Mouse (Mus musculus) cerebral cortex, adult 2 months (tissue): ENCODE results near the gene Myzap.

Experiments
- WGBS: fragments of 180-500 bp; shearing (Covaris S2); methylation state at CpG from one replicate; pipeline ENCODE4 v1.1.7; 2018; 5-methylcytosine and 5-hydroxymethylcytosine counted together

Gene Myzap

DNA sequence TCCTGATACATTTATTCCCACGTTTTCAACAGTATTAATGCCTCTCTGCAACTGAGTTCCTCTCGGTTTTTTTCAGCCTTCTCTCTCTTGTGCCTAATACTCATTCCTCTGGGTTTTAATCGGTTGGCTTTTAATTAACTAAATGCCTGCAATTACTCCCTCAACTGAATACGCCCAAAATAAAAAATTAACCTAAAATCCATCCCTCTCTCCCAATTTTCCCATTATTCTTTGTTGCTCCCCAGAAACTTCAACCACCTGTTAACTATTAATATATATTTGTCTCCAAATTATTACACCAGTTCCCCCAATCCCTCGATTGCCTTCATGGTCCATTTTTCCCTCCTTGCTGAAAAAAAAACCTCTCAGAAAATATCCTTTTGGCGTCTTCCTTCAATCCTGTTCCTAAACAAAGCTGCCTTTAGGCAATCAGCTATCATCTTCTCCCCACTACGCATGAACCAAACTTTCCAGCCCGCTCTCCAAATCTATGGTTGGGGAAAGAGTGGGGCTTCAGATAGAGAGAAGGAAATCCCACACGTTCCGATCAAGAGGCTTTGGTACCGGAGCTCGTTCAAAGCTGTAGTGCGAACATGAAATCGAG is 107.2 kb downstream of the Myzap start:
- under 1% methylated on average over 14 of the region's 14 CpGs for WGBS

DNA sequence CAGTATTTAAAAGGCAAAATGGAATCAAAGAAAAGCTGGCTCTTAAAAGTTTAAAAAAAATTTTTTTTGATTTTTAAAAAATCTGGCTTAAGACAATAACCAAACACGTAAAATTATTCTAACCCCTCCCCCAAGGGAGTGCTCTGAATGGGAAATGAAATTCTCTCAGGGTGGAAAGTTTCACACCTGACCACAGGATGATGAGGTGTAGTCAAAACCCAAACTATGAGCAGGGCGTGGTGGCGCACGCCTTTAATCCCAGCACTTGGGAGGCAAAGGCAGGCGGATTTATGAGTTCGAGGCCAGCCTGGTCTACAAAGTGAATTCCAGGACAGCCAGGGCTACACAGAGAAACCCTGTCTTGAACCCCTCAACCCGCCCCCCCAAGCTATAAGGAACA is 108.3 kb downstream of the Myzap start:
- WGBS, result 86% methylated on average over 7 of the region's 7 CpGs

DNA sequence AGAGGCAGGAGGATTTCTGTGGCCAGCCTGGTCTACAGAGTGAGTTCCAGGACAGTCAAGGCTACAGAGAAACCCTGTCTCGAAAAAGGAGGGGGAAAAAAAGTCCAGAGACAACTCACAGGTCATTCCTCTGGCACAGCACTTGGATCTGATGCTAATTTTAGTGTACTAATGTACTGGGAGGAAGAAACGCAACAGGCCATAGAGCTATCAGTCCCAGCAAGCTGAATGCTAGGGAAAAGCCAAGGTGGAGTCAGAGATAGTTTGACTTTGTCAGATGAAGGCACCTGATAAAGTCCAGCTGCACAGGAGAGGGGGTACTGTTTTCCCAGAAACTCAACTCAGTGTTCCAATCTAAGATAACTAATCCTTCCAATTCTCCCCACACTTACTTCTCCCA is 111.9 kb downstream of the Myzap start:
- WGBS, result 84% methylated on average over 2 of the region's 2 CpGs

DNA sequence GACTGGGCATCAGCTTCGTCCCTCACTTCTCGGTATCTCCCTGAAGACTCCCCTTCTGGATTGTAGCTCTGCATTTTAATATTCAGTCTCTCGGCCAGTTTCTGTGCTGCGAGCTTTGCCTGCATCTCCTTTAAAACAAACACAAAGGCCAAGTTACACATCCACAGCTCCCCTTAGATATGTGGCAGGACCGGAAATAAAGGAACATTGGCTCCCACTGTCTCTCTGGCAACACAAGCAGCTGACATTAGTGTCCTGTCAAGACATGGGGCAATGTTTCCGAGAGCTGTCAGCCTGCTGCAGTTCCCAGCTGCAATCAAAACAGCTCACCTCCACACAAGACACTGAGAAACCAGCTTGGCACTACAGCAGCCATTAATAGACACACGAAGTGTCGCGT is 112.7 kb downstream of the Myzap start:
- WGBS, result 83% methylated on average over 9 of the region's 9 CpGs

DNA sequence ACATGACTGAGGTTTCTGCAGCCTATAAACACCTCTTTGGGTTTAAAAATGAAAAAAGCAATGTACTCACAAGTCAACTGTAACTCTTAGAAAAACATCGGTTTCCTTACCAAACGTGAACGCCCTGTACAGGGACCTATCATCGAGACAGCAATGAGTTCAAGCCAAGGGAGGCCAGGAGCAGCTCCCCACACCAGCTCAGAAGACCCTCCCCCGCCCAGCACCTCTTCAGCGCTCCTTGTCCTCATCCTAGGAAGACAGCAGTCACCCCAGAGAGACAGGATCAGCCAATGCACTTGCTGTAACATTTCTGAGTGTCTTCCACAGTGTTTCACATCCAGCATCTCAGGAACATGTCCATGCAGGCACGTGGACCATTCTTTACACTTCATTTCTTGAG is 113.6 kb downstream of the Myzap start:
- WGBS, result 96% methylated on average over 7 of the region's 7 CpGs

DNA sequence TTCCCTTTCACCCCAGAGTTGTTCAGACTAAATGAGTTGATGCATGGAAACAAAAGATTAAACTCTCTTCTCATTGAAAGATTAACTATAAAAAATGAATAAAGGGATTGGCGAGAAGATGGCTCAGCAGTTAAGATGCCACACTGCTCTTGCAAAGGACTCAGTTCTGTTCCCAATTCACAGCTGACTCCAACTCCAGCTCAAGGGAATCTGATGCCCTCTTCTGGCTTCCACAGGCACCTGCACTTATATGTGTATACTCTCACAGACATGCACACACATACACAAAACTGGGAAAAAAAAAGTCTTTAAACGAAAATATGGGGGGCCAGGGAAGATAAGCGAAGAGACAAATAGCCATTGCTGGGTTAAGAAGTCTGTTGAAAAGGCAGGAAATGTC is 115.6 kb downstream of the Myzap start:
- WGBS, result 96% methylated on average over 3 of the region's 3 CpGs

DNA sequence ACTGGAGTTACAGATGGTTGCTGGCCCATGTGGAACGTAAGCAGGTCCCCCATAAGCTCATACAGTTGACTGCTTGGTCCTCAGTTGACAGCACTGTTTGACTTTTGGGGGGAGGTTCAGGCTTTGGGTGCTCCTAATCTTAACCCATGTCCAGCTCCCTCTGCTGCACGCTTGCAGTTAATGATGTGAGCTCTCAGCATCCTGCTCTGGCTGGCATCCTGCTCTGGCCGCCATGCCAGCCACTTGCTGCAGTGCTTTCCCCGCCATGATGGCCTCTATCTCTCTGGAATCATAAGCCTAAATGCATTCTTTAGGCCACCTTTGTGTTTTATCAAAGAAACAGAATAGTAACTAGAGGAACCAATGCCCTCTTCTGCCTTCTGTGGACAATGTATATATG is 116.6 kb downstream of the Myzap start:
- WGBS, result 90% methylated on average over 4 of the region's 4 CpGs

DNA sequence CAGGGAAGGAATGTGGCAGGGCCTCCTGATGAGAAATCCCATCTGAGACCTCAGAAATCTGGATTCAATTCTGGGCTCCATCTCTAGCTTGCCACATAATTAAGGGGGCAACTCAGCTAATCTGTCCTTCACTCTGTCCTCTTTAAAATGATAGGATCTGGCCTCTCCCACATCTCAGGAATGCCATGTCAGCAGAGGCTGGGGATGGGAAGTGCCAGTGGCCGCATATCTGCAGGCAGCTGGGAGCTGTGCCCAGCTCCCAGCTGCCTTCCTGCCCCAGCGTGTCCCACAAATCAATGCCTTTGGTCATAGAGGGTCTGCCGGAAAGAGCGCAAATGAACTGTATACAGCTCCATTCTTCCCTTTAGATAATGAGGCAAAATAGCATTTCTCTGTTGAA is 124.7 kb downstream of the Myzap start:
- WGBS, result 74% methylated on average over 4 of the region's 4 CpGs

DNA sequence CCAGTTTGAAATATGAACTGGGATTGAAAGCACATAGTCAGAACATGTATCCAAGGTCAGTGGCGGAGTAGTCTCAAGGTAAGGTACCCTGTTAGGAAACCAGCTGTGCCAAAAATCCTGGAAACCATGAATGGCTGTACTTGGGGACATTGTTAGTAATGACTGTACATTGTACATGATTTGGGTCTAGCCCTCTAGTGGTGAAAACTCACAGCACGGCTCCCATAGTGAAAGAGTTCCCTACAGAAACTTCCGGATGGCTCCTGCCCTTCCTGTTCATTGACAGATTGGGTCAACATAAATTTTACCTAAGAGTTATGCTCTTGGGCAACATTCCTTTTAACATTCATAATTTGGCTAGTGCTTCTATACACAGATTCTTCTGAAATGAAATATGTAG is 126.0 kb downstream of the Myzap start:
- WGBS, result 72% methylated on average over 3 of the region's 3 CpGs

DNA sequence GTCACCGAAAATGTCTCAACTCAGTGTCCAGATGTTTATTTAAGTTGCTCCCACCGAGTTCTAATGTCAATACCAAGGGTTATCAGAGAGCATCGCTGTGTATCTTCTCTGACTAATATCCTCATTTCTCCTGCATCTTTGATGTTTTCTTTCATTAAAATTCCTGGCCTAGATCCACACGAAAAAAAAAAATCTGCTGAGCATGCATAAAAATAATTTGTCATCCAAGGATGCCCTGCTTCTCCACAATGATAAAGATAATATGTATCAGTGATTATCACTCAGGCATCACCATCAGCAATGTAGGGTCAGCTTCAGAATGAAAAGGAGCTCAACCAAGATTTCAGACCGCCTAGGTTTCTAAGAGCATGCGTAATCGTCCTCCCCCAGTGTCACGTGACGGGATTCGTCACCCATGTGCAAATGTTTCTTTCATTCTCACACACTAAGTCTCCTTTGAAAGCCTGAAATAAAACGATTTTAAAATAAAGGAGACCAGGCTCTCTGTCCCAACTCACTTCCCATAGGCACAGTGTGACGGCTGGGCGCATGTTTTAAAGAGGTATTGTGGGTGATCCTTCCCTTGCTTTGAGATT is 129.0 kb downstream of the Myzap start:
- 70% methylated on average over 13 of the region's 13 CpGs for WGBS

DNA sequence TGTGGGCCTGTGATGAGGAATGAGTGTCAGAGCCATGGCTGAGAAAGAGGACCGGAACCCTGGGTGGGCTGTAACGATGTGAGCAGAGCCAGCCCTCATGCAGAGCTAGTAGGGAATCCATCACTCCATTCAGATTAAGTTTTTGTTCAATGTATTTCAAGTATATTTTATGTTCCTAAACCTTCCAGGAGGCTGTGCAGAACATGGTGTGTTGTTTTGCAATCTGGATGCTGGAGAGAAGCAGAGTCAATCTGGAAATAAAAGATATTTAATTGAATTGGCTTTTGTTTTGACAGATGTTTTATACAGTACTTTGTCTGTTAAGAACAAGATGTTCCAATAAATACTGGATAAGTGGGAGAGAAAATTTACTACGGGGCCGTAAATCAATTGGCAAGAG is 135.4 kb downstream of the Myzap start:
- WGBS, result 92% methylated on average over 4 of the region's 4 CpGs
